Mouse (Mus musculus) mature B cell (primary cell): ENCODE results near the gene Ifnar2.

ENCODE experiments used
- in situ Hi-C: fragments of 300-500 bp; cut with MboI; formaldehyde crosslinking; loops from 2 replicates; pipeline ENCODE4 v1.14.3; 2019

Gene Ifnar2

DNA sequence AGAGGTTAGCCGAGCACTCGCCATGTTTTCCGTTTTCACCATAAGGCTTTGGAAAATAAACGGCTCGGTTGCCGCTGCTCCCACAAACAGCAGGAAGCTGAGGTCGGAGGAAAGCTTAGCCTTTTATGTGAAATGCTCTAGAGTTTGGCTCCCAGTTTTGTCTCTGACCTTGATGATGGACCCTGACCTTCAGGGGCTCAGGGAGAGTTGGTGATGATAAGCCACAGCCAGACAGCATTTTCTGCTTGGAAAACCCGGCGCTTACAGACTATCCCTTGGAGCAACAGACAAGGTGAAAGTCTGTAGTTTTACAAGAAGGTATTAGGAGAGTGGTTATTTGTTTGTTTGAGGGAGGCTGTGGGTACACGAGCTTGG lies 15.1 kb upstream of the Ifnar2 start:
- in situ Hi-C loops, result loop anchor here (25.0 kb wide), 1 partner anchor 555 kb away; no protein-coding TSS in a partner anchor

- in situ Hi-C loops, result loop anchor here (25.0 kb wide), 1 partner anchor 554 kb away; no protein-coding TSS in a partner anchor
Observed at GRCm38 (mm10) chr16:91358555-91358954, 14.0 kb upstream of the Ifnar2 start.

DNA sequence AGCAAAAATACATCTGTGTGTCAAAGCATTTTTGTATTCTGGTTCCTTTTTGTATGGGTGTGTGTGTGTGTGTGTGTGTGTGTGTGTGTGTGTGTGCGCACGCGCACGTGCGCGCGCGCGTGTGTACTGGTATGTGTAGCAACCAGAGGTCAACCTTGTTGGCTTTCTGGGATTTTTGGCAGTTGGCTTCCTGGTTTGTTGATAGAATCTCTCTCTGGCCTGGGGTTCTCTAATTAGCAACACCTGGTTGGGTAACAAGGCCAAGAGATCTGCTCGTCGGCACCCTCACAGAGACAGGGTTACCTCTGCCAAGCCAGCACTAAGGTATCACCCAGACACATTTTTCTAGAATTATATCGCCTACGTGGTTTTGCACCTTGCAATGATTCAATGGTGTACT lies 13.1 kb upstream of the Ifnar2 start:
- in situ Hi-C loops, result loop anchor here (25.0 kb wide), 1 partner anchor 553 kb away; no protein-coding TSS in a partner anchor

- in situ Hi-C loops, result loop anchor here (25.0 kb wide), 1 partner anchor 552 kb away; no protein-coding TSS in a partner anchor
Observed at GRCm38 (mm10) chr16:91360162-91360561, 12.4 kb upstream of the Ifnar2 start.

DNA sequence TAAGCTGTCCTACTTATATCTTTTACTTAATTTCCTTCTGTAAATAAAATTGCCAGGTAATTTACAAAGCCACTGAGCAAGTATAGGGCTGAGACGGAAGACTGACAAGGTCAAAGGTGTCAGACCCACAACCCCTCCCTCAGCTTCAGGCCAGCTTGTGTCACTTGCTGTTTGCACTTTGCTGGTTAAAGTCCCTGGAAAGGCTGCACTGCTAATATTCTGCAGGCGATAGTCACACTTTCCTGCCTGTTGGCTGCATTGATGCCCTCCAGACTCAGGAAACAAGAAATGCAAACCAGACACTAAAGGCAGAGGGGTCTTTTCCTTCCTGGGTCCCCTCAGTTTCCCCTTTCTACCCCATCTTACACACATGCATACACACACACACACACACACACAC lies 10.6 kb upstream of the Ifnar2 start:
- in situ Hi-C loops, result loop anchor here (25.0 kb wide), 1 partner anchor 550 kb away; no protein-coding TSS in a partner anchor

GRCm38 (mm10) chr16:91362616-91363272 lies 9.8 kb upstream of the Ifnar2 start:
- in situ Hi-C loops, result loop anchor here (25.0 kb wide), 1 partner anchor 550 kb away; no protein-coding TSS in a partner anchor

DNA sequence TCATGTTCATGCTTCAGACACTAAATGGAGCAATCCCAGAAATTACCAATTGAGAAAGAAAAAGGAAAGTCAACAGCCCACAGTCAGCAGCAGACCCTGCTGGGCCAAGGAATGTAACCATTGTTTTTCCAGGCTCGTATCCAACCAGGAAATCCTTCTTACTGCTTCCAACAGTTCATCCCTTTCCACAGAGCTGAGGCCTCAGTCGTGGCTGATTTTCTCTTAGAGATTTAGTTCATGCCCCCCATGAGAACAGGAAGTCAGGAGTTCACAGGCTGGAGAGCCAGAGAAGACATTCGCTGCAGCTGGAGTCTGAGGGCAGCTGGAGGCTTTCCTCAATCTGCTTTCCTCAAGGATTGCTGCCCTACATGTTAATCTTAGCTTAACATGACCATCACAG lies 9.1 kb upstream of the Ifnar2 start:
- in situ Hi-C loops, result loop anchor here (25.0 kb wide), 1 partner anchor 549 kb away; no protein-coding TSS in a partner anchor

GRCm38 (mm10) chr16:91366567-91366966 lies 6.0 kb upstream of the Ifnar2 start:
- in situ Hi-C loops, result loop anchor here (25.0 kb wide), 1 partner anchor 546 kb away; no protein-coding TSS in a partner anchor

- in situ Hi-C loops, result loop anchor here (25.0 kb wide), 1 partner anchor 545 kb away; no protein-coding TSS in a partner anchor
Observed at GRCm38 (mm10) chr16:91367066-91367465, 5.5 kb upstream of the Ifnar2 start.

DNA sequence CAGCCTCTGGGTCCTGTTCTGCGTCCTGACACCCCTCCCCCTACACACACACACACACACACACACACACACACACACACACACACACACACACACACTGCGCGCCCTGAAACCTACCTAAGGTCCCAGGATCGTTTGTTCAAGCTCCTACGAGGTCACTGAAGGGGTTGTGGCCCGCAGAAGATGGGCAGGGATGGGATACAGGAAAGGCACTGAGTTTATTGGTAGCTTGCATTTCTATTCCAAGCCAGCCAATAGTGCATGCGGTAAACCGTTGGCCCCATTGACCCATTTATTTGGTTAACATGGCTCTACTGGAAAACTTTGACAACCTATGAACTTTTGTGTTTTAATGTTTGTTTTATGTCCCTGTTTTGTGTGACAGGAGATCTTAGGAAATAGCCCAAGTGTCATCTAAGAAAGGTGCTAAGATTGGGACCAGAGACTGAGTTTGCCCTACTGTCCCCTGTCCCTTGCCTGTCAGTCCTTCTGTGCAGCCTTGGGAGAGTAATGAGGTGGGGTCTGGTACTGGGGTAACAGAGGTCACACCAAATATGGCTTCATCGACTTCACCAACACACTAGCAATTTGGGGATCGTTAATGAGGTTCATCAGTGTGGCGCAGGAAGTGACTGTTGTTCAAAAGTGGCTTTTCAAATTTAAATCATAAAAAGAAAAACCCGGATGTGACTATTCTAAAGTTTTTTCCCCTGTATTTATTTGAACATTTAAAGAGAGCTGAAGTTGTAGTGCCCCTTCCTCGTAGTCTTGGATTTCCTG lies 1.1 kb downstream of the Ifnar2 start:
- in situ Hi-C loops, result loop anchor here (25.0 kb wide), 1 partner anchor 539 kb away; no protein-coding TSS in a partner anchor

DNA sequence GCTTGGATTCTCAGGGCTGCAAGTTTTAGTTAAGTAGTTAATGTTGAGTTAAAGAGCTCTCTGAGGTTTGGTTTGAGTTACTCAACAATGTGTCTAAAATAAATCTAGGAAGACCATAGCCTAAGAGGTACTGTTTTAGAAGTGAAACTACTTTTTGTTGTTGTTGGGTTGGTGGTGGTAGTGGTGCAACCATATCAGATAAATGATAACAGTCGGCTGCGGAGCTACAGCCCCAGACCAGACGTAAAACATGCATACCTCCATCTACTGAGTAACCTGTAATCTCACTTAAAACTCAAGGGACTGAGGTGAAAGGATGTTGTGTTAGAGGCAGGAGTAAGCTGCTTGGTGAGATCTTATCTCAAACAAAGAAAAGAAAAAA lies 1.7 kb downstream of the Ifnar2 start:
- in situ Hi-C loops, result loop anchor here (25.0 kb wide), 1 partner anchor 538 kb away; no protein-coding TSS in a partner anchor

DNA sequence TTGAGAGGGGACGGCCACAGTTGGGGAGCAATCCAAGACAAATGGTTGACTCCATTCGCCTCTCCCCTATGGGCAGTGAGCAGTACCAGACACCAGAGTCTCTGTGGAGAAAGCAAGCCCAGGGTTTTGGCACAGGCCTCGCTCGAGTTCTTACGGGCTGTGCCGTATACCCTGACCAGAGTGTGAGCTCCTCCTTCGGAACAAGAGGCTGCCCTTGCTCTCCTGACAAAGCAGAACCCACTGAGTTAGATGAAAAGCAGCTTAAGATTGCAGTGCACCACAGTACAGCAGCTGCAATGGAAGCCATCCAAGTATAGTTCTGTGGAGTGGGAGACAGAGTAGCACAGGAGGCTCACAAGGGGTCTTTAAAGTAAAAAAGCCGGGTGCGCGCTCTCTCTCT lies 4.1 kb downstream of the Ifnar2 start:
- in situ Hi-C loops, result no loop called here

GRCm38 (mm10) chr16:91378431-91378986 lies 5.9 kb downstream of the Ifnar2 start:
- in situ Hi-C loops, result no loop called here

- in situ Hi-C loops, result no loop called here
Observed at GRCm38 (mm10) chr16:91378991-91379390, 6.4 kb downstream of the Ifnar2 start.

DNA sequence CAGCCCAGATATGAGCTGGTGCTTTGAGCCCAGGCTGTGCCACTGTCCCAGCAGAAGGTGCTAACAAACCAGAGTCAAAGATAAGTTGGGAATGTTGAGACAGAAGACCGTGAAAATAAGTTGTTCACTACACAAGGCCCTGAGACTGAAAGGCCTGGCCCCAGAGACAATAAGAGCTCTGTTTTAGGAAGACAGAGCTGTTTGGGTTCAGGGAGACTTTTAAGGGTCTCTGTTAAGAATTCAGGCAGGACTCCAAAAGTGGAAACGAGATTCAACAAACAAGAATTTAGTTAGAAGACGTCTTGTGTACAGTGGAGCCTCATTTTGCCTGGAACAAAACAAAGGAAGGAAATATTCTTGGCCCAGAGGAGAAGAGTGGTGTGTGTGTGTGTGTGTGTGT lies 6.8 kb downstream of the Ifnar2 start:
- in situ Hi-C loops, result no loop called here

- in situ Hi-C loops, result no loop called here
Observed at GRCm38 (mm10) chr16:91380151-91380550, 7.6 kb downstream of the Ifnar2 start.

GRCm38 (mm10) chr16:91381606-91382005 lies 9.0 kb downstream of the Ifnar2 start:
- in situ Hi-C loops, result no loop called here

GRCm38 (mm10) chr16:91382261-91382790 lies 9.7 kb downstream of the Ifnar2 start:
- in situ Hi-C loops, result no loop called here

DNA sequence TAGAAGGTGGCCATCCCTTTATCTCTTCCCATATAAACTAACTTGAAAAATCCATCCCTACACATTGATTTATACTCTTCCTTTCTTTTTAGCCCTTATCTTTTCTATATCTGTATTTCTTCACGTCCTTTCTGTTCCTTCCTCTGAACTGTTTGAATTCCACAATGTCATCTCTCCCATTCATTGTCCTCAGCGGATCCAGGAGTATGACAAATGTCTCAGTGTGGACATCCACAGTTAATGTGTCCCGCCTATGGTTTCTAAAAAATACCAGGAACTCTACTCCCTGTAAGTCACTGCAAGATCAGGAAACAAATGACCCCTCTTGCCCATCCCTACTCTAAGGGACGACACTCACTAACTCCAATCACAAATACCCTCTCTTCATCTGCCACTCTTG lies 11.6 kb downstream of the Ifnar2 start:
- in situ Hi-C loops, result no loop called here

GRCm38 (mm10) chr16:91385621-91386020 lies 13.0 kb downstream of the Ifnar2 start:
- in situ Hi-C loops, result no loop called here

DNA sequence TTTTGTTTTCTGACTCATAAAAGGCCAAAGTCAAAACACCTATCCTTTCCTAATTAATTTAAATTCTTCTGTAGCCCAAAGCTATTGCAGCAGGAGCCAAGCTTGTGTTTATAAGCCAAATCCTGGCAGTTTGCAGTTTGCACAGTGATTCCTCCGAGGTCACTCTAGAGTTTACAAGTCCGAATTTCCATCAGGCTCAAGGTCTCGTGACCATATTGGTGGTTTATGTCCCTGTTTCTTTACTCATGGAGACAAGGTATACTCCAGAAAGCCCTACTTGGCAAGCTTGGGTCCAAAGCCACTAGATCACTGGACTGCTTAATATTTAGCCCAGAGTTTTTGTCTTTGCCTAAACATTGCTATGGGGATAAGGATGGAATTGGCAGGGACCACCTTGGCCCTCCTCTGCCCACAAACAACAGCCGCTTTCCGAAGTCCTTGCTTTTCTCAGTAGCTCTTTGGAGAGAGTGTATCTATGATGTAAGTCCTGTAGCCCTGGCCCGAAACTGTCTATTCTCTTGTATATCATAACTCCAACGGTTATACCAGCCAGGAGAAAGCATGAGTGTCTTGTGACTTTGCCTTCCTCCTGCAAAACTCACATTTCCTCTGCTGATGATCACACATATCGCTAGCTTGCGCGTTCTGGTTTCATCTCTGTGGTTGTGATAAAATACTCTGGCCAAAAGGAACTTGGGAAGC lies 14.0 kb downstream of the Ifnar2 start:
- in situ Hi-C loops, result no loop called here

DNA sequence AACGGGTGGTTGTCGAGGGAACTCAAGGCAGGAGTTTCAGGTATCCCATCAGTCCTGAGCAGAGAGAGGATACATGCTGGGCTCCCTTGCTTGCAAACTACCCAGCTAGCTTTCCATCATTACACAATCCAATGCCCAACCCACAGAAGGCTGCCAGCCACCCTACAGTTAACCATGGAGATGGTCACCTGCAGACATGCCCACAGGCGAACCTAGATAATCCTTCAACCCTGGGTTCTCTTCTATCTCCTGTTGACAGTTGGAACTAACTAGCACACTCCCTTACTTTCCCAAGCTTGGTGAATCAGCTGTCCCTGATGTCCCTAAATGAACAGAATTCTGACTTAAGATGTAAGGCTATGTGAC lies 14.5 kb downstream of the Ifnar2 start:
- in situ Hi-C loops, result no loop called here
